Mouse (Mus musculus) E14TG2a.4 (cell line): Measurements from ENCODE around the gene Nt5c2.

ENCODE experiments used
- CTCF ChIP-seq: conservative IDR thresholded peaks from 2 replicates; pipeline ENCODE4 v1.5.1; 2014; ENCODE audit warnings: low read length
- NANOG ChIP-seq: IDR thresholded peaks from 2 replicates; pipeline ENCODE4 v1.6.1; 2014; ENCODE audit warnings: borderline replicate concordance, low read length, mixed read lengths
- POU5F1 ChIP-seq: IDR thresholded peaks from 2 replicates; pipeline ENCODE4 v1.6.1; 2014; ENCODE audit warnings: low read length, borderline replicate concordance

GRCm38 (mm10) chr19:46969286-46969985, 45.5 kb downstream of the Nt5c2 start:
- TF ChIP-seq POU5F1 (no peak), CTCF (no peak), NANOG (no peak)
